Mouse (Mus musculus) limb, embryonic 15.5 days (tissue): ENCODE measurements around the gene Lrrc36. TPM values are rescaled to one million over a fixed set of nuclear protein-coding genes. Genes with fewer than 3 reads are reported as not detected.
A peak's percentile ranks its signal among the peaks of the same experiment; 100 is the strongest.

ENCODE experiments used
- ATAC-seq: fragments of 200-750 bp; cut with Nextera tagmentation; 2 replicates; pipeline ENCODE4 v1.8.0; 2017; ENCODE audit warnings: low read depth, moderate TSS enrichment; ENCODE audit not compliant: insufficient number of reproducible peaks, low FRiP score, low TSS enrichment
- H3K27ac ChIP-seq: fragments of 300-500 bp; sonication (generic); 2 replicates; pipeline ENCODE4 v1.5.1; 2015; ENCODE audit warnings: moderate library complexity, mild to moderate bottlenecking, inconsistent platforms
- H3K27me3 ChIP-seq: fragments of 300-500 bp; sonication (generic); 2 replicates; pipeline ENCODE4 v1.6.1; 2015; ENCODE audit warnings: inconsistent platforms
- H3K36me3 ChIP-seq: fragments of 300-500 bp; sonication (generic); 2 replicates; pipeline ENCODE4 v1.6.1; 2015; ENCODE audit warnings: inconsistent platforms
- H3K4me1 ChIP-seq: fragments of 300-500 bp; sonication (generic); 2 replicates; pipeline ENCODE4 v1.6.1; 2015; ENCODE audit warnings: inconsistent platforms
- H3K4me2 ChIP-seq: fragments of 300-500 bp; sonication (generic); 2 replicates; pipeline ENCODE4 v1.6.1; 2015; ENCODE audit warnings: mild to moderate bottlenecking, inconsistent platforms
- H3K4me3 ChIP-seq: fragments of 300-500 bp; sonication (generic); 2 replicates; pipeline ENCODE4 v1.5.1; 2015; ENCODE audit warnings: mild to moderate bottlenecking, inconsistent platforms
- H3K9ac ChIP-seq: fragments of 300-500 bp; sonication (generic); 2 replicates; pipeline ENCODE4 v1.6.1; 2015; ENCODE audit warnings: inconsistent platforms
- H3K9me3 ChIP-seq: fragments of 300-500 bp; sonication (generic); 2 replicates; pipeline ENCODE4 v1.6.1; 2016; ENCODE audit warnings: inconsistent platforms
- WGBS: fragments of 180-500 bp; shearing (Covaris S2); methylation state at CpG from one replicate; pipeline ENCODE4 v1.1.7; 2015; 5-methylcytosine and 5-hydroxymethylcytosine counted together
- polyA plus RNA-seq: library from polyadenylated mRNA; unstranded; fragments of >200 nt; fragmentation: Nextera tagmentation; extraction: Ambion mirVana; gene quantifications from 2 replicates; pipeline ENCODE4 v1.2.1, GENCODE M21; 2015

Gene Lrrc36
- polyA plus RNA-seq, 1 experiment from 2014 or later, result 0.37 TPM

DNA sequence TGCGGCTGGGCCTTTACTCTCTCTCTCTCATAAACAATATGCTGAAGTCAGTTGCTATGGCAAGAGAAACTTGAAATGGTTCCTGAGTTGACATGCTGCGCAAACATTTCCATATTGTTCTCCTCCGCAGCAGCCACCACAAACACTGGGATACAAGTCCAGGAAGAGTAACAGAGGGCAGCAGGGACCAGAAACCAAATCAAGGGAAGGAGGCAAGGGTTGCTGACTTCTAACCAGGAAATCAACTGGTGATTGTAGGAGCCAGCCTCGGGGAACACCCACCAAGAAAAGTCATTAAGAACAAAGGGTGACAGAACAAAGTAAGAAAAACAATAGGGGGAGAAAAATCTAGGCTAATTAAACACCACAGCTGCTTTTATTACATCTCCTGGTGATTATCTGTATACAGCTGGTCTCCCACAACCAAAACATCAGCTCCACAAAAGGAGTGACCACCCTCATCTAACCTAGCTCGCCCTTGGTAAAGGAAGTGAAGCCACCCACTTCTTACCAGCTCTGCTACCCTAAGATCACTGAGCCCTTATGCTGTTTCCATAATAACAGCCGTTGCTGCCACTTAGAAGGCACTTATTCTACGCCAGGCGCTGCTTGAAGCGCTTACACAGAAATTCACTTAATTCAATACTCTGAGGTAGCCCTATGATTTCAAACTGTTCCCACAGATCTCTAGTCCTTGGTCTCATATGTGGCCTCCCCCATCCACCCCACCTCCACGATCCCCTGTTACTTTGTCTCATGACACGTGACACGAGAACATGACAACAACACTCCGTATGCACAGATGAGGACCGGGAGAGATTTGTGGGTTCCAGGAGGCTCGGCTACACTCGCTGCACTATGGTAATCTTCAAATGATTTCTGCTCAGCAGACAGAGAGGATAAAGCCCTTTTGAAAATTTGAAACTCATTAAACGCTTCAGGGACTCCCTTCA is 82.3 kb downstream of the Lrrc36 start:
- H3K27ac ChIP-seq, result peak overlapping the region; percentile 89; the same call in 1 of the 2 replicates
- WGBS, result 33% methylated on average over 17 of the region's 17 CpGs

GRCm38 (mm10) chr8:105496439-105497180 is 83.2 kb downstream of the Lrrc36 start, which contains the start of gene Zdhhc1:
Gene Zdhhc1, minus strand, starts transcription at chr8:105496902.
- no peaks in the 10 kb centered on the region for H3K27me3 ChIP-seq
- no peaks in the 10 kb centered on the region for H3K36me3 ChIP-seq
- H3K9me3 ChIP-seq, result no peaks in the 10 kb centered on the region
- WGBS, result under 1% methylated on average over 68 of the region's 68 CpGs
- peak within 1 kb of the TSS; percentile 83 for H3K4me3 ChIP-seq
- peak within 1 kb of the TSS; percentile 91 for H3K9ac ChIP-seq
- ATAC-seq, result peak; percentile 76
- peak within 1 kb of the TSS; percentile 89 for H3K27ac ChIP-seq
- peaks cover 21% of the 10 kb centered on the region for H3K4me1 ChIP-seq
- peak within 1 kb of the TSS; percentile 84 for H3K4me2 ChIP-seq

More for the DNA sequence above, 82.3 kb downstream of the Lrrc36 start:
- Histone ChIP-seq H3K36me3 (no peaks in the 10 kb centered on the region), H3K9ac (peak overlapping the region; percentile 91; the same call in 1 of the 2 replicates), H3K4me2 (peak overlapping the region; percentile 84), H3K27me3 (no peaks in the 10 kb centered on the region), H3K9me3 (no peaks in the 10 kb centered on the region), H3K4me3 (peak overlapping the region; percentile 83), H3K4me1 (peaks cover 21% of the 10 kb centered on the region)
- no peak for ATAC-seq

DNA sequence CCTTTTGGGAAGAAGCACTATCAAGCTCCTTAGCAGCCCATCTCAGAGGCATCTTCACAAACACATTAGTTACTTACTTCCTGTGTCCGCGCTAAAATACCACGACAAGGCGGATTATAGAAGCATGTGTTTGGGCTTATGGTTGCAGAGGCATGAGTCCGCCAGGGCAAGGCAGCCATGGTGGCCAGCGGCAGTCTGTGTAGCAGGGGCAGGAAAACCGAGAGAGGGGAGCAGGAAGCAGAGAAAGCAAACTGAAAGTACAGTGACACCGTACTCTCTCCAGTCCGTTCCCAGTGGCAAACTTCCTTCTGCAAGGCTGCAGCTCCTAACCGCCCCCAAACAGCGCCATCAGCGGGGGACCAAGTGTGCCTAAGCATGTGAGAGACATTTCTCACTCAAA is 86.4 kb downstream of the Lrrc36 start:
- H3K9me3 ChIP-seq, result no peaks in the 10 kb centered on the region
- no peak overlapping the region for H3K4me3 ChIP-seq
- no peak overlapping the region for H3K9ac ChIP-seq
- peaks cover 17% of the 10 kb centered on the region for H3K4me1 ChIP-seq
- no peak for ATAC-seq
- no peaks in the 10 kb centered on the region for H3K36me3 ChIP-seq
- H3K4me2 ChIP-seq, result no peak overlapping the region
- no peak overlapping the region for H3K27ac ChIP-seq
- no peaks in the 10 kb centered on the region for H3K27me3 ChIP-seq
- WGBS, result 72% methylated on average over 12 of the region's 12 CpGs

GRCm38 (mm10) chr8:105504617-105505016 is 91.2 kb downstream of the Lrrc36 start:
- Histone ChIP-seq H3K9me3 (no peaks in the 10 kb centered on the region), H3K9ac (no peak overlapping the region), H3K4me1 (peaks cover 14% of the 10 kb centered on the region), H3K4me2 (no peak overlapping the region), H3K27ac (no peak overlapping the region), H3K36me3 (no peaks in the 10 kb centered on the region), H3K4me3 (no peak overlapping the region), H3K27me3 (no peaks in the 10 kb centered on the region)
- WGBS, result 92% methylated on average over 3 of the region's 3 CpGs
- no peak for ATAC-seq

DNA sequence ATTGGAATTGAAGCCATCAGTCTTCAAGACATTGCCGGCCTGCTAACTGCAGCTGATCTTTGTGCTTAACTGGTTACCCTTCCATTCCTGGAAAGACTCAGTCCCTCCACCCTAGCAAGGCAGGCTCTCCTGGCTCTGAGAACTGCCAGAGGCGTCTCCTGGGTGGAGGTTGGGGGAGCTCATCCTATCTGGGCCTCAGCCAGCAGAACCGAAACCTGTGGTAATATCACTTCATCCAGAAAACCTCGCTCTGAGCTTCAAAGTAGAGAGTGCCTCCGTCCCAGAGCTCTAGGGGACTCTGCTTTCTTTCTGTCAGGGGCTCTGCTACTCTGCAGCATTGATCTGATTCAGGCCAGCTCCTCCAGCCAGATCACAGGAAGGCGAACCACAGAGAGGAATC is 93.6 kb downstream of the Lrrc36 start:
- Histone ChIP-seq H3K27ac (no peak overlapping the region), H3K9me3 (no peaks in the 10 kb centered on the region), H3K36me3 (no peaks in the 10 kb centered on the region), H3K4me1 (peaks cover 20% of the 10 kb centered on the region), H3K9ac (no peak overlapping the region), H3K4me3 (no peak overlapping the region), H3K4me2 (no peak overlapping the region), H3K27me3 (no peaks in the 10 kb centered on the region)
- WGBS, result 58% methylated on average over 6 of the region's 6 CpGs
- ATAC-seq, result no peak

GRCm38 (mm10) chr8:105508758-105509157 is 95.4 kb downstream of the Lrrc36 start:
- no peaks in the 10 kb centered on the region for H3K27me3 ChIP-seq
- peaks cover 20% of the 10 kb centered on the region for H3K4me1 ChIP-seq
- 28% methylated on average over 1 of the region's 2 CpGs for WGBS
- no peak overlapping the region for H3K4me3 ChIP-seq
- no peak overlapping the region for H3K4me2 ChIP-seq
- H3K9ac ChIP-seq, result no peak overlapping the region
- H3K36me3 ChIP-seq, result no peaks in the 10 kb centered on the region
- H3K27ac ChIP-seq, result 0 out of 2 replicates have a peak overlapping the region, but pooled peaks have one; percentile 33
- no peaks in the 10 kb centered on the region for H3K9me3 ChIP-seq
- ATAC-seq, result no peak

DNA sequence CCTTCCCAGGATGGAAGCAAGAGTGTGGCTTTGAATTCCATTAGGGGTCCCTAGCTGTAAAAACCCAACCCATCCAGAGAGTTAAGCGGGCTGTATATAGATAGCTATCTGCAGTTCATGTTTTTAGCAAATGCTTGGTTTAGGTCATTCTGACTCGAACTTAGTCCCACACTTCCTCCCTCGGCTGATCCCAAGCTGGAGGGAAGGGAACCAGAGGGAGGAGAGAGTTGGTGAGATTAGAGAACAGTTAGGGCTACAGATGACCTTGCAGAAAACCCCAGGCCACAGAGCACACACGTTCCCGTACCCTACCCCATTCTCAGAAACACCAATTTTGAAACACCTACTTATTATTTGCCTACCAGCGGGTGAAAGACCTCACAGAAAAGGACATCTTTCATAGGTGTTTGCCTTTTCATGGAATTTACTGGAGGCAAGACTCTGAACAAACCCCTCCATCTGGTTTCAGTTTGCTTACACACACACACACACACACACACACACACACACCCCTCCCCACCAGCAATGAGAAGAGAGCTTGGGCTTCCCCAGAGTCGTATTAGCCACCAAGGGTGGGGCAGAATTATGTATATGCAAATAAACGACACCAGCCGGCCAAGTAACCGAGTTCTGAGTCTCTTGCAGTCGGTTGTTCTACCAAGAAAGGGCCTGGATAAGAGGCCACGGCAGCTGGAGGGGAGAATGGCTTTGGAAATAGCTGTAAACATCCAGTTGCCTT is 96.8 kb downstream of the Lrrc36 start:
- H3K9ac ChIP-seq, result no peak overlapping the region
- peak overlapping the region; percentile 38 for H3K27ac ChIP-seq
- no peak overlapping the region for H3K4me2 ChIP-seq
- ATAC-seq, result no peak
- no peak overlapping the region for H3K4me3 ChIP-seq
- H3K36me3 ChIP-seq, result no peaks in the 10 kb centered on the region
- no peaks in the 10 kb centered on the region for H3K9me3 ChIP-seq
- no peaks in the 10 kb centered on the region for H3K27me3 ChIP-seq
- 19% methylated on average over 12 of the region's 12 CpGs for WGBS
- peaks cover 20% of the 10 kb centered on the region for H3K4me1 ChIP-seq

Other genes with a start within 250 kb of the Lrrc36 start
- gene Cbfb, start 242.9 kb upstream of the Lrrc36 start, polyA plus RNA-seq, result 77.3 and 89.0 TPM in 2 replicates
- gene D230025D16Rik, start 188.4 kb upstream of the Lrrc36 start, polyA plus RNA-seq, result 25.6 and 28.7 TPM in 2 replicates
- 50.7 and 50.8 TPM in 2 replicates for gene B3gnt9, start 158.4 kb upstream of the Lrrc36 start, polyA plus RNA-seq
- gene Tradd, start 149.0 kb upstream of the Lrrc36 start, polyA plus RNA-seq, result 30.8 and 38.0 TPM in 2 replicates
- gene Fbxl8, start 148.9 kb upstream of the Lrrc36 start, polyA plus RNA-seq, result 4.6 and 4.9 TPM in 2 replicates
- 0.33 and 0.41 TPM in 2 replicates for gene Hsf4, start 143.8 kb upstream of the Lrrc36 start, polyA plus RNA-seq
- gene Nol3, start 137.4 kb upstream of the Lrrc36 start, polyA plus RNA-seq, result 3.1 and 5.3 TPM in 2 replicates
- 11.0 and 11.1 TPM in 2 replicates for gene 4931428F04Rik, start 123.7 kb upstream of the Lrrc36 start, polyA plus RNA-seq
- 9.0 and 10.6 TPM in 2 replicates for gene Exoc3l, start 117.5 kb upstream of the Lrrc36 start, polyA plus RNA-seq
- 63.7 and 65.5 TPM in 2 replicates for gene E2f4, start 115.9 kb upstream of the Lrrc36 start, polyA plus RNA-seq
- 8.9 TPM in 2 replicates for gene Elmo3, start 108.0 kb upstream of the Lrrc36 start, polyA plus RNA-seq
- 1.7 and 1.9 TPM in 2 replicates for gene Lrrc29, start 87.3 kb upstream of the Lrrc36 start, polyA plus RNA-seq
- 120 and 129 TPM in 2 replicates for gene Tmem208, start 87.2 kb upstream of the Lrrc36 start, polyA plus RNA-seq
- gene Fhod1, start 65.6 kb upstream of the Lrrc36 start, polyA plus RNA-seq, result 1.6 and 1.8 TPM in 2 replicates
- gene Slc9a5, start 64.7 kb upstream of the Lrrc36 start, polyA plus RNA-seq, result 2.7 and 2.9 TPM in 2 replicates
- gene Plekhg4, start 40.3 kb upstream of the Lrrc36 start, polyA plus RNA-seq, result 0.55 and 0.88 TPM in 2 replicates
- gene Kctd19, start 69 bp upstream of the Lrrc36 start, polyA plus RNA-seq, result not detected in 2 replicates
- 160 and 305 TPM in 2 replicates for gene Tppp3, start 58.0 kb downstream of the Lrrc36 start, polyA plus RNA-seq
- 40.0 and 42.2 TPM in 2 replicates for gene Zdhhc1, start 83.3 kb downstream of the Lrrc36 start, polyA plus RNA-seq
- 1.2 and 1.9 TPM in 2 replicates for gene Hsd11b2, start 105.2 kb downstream of the Lrrc36 start, polyA plus RNA-seq
- 97.4 and 103 TPM in 2 replicates for gene Atp6v0d1, start 152.5 kb downstream of the Lrrc36 start, polyA plus RNA-seq
- 20.9 and 24.6 TPM in 2 replicates for gene Ripor1, start 191.7 kb downstream of the Lrrc36 start, polyA plus RNA-seq
- gene Ctcf, start 223.0 kb downstream of the Lrrc36 start, polyA plus RNA-seq, result 93.8 and 108 TPM in 2 replicates
- 1.8 and 2.4 TPM in 2 replicates for gene Agrp, start 223.8 kb downstream of the Lrrc36 start, polyA plus RNA-seq